Comparison of ENCODE assay signal across 14 mouse cellular contexts in genomic region chr2:180847497-180847896, GRCm38 (mm10).
"Had no signal": no experiment of that assay in that cellular context is flagged by ENCODE, and none has a peak within 500 bp of the region (broad histone marks: within the 10 kb centered on the region; RNA-seq: fewer than 3 reads in every experiment).

No protein-coding gene starts in this region.

- H3K4me2 ChIP-seq: limb, embryonic 12.5 days; liver, embryonic 13.5 days; lung, embryonic 15.5 days; midbrain, embryonic 15.5 days had no signal

- H3K36me3 ChIP-seq: limb, embryonic 12.5 days; liver, embryonic 13.5 days; lung, embryonic 15.5 days; midbrain, embryonic 15.5 days had no signal

- DNase-seq: kidney, adult 18-20 months; kidney, postnatal 10 days; kidney, postnatal 4 days; liver; liver, embryonic 13.5 days; liver, postnatal 0 days; right cerebral cortex, postnatal 4 days; spleen, adult 18-20 months; thymus, adult 2 months; thymus, postnatal 25 days had no signal

- H3K4me3 ChIP-seq: layer of hippocampus, adult 2 months; limb, embryonic 12.5 days; liver, embryonic 13.5 days; lung, embryonic 15.5 days; midbrain, embryonic 15.5 days had no signal

- H3K27ac ChIP-seq: layer of hippocampus, adult 2 months; limb, embryonic 12.5 days; liver, embryonic 13.5 days; lung, embryonic 15.5 days; midbrain, embryonic 15.5 days had no signal

- H3K9me3 ChIP-seq: limb, embryonic 12.5 days; liver, embryonic 13.5 days; lung, embryonic 15.5 days; midbrain, embryonic 15.5 days had no signal

- H3K27me3 ChIP-seq: liver, embryonic 13.5 days; lung, embryonic 15.5 days; midbrain, embryonic 15.5 days had no signal

- H3K4me1 ChIP-seq: limb, embryonic 12.5 days; liver, embryonic 13.5 days; lung, embryonic 15.5 days had no signal

- H3K9ac ChIP-seq: limb, embryonic 12.5 days; liver, embryonic 13.5 days; liver, postnatal 0 days; lung, embryonic 15.5 days; midbrain, embryonic 15.5 days had no signal

- ATAC-seq: liver, postnatal 0 days; midbrain, embryonic 15.5 days had no signal
